Mouse (Mus musculus) liver, embryonic 13.5 days (tissue): ENCODE results near the gene Olfr143. TPM values are rescaled to one million over a fixed set of nuclear protein-coding genes. Genes with fewer than 3 reads are reported as not detected.

ENCODE experiments used
- ATAC-seq: fragments of 200-750 bp; cut with Nextera tagmentation; 2 replicates; pipeline ENCODE4 v1.8.0; 2017; ENCODE audit warnings: low read depth, mild to moderate bottlenecking, moderate number of reproducible peaks, moderate library complexity
- DNase-seq: peaks from one replicate; pipeline ENCODE4 v3.0.0; 2022
- H3K27ac ChIP-seq: fragments of 300-500 bp; sonication (generic); 2 replicates; pipeline ENCODE4 v1.5.1; 2015; ENCODE audit warnings: moderate library complexity, mild to moderate bottlenecking, inconsistent platforms
- H3K27me3 ChIP-seq: fragments of 300-500 bp; sonication (generic); 2 replicates; pipeline ENCODE4 v1.6.1; 2015; ENCODE audit warnings: mild to moderate bottlenecking, inconsistent platforms
- H3K36me3 ChIP-seq: fragments of 300-500 bp; sonication (generic); 2 replicates; pipeline ENCODE4 v1.6.1; 2015; ENCODE audit warnings: mild to moderate bottlenecking, inconsistent platforms
- H3K4me1 ChIP-seq: fragments of 300-500 bp; sonication (generic); replicated peaks from 2 replicates; pipeline ENCODE4 v1.6.1; 2015; ENCODE audit warnings: inconsistent platforms
- H3K4me2 ChIP-seq: fragments of 300-500 bp; sonication (generic); 2 replicates; pipeline ENCODE4 v1.6.1; 2015; ENCODE audit warnings: inconsistent platforms, mild to moderate bottlenecking, moderate library complexity
- H3K4me3 ChIP-seq: fragments of 300-500 bp; sonication (generic); replicated peaks from 2 replicates; pipeline ENCODE4 v1.5.1; 2015; ENCODE audit warnings: mild to moderate bottlenecking, inconsistent platforms
- H3K9ac ChIP-seq: fragments of 300-500 bp; sonication (generic); 2 replicates; pipeline ENCODE4 v1.6.1; 2015; ENCODE audit warnings: mild to moderate bottlenecking, inconsistent platforms
- H3K9me3 ChIP-seq: fragments of 300-500 bp; sonication (generic); replicated peaks from 2 replicates; pipeline ENCODE4 v1.6.1; 2016; ENCODE audit warnings: inconsistent platforms
- WGBS: fragments of 180-500 bp; shearing (Covaris S2); methylation state at CpG from one replicate; pipeline ENCODE4 v1.1.7; 2015; ENCODE audit not compliant: insufficient replicate concordance; 5-methylcytosine and 5-hydroxymethylcytosine counted together
- polyA plus RNA-seq: library from polyadenylated mRNA; unstranded; fragments of >200 nt; fragmentation: Nextera tagmentation; extraction: Ambion mirVana; gene quantifications from 2 replicates; pipeline ENCODE4 v1.2.1, GENCODE M21; 2015

The Olfr143 gene
- not detected in 2 replicates for polyA plus RNA-seq

DNA sequence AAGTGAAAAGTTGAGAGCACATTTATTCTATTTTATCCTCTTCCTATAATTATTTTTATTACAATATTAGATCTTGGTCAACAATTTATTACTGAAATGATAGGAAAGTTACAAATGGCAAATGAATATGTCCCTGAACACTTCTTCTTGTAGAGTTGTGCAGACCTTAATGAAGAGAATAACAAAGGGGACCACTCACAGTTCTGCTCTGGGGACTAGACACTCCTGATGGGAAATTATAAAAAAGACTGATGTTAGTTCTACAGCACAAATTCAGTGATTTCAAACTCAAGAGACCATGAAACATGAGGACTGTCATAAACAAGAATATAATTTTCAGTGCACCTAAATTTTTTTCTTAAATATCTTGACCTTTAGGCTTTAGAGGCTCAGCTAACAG lies at the start of gene Olfr143:
Olfr143 (plus strand) TSS at position 301 of the 400 bp plus-strand sequence.
- no peak within 1 kb of the TSS for H3K9ac ChIP-seq
- no peak within 1 kb of the TSS for H3K4me3 ChIP-seq
- DNase-seq (no peak), ATAC-seq (no peak)
- no peak within 1 kb of the TSS for H3K27ac ChIP-seq
- H3K27me3 ChIP-seq: no peaks in the 10 kb centered on the region
- H3K36me3 ChIP-seq: no peaks in the 10 kb centered on the region
- H3K4me2 ChIP-seq: no peak within 1 kb of the TSS
- no peaks in the 10 kb centered on the region for H3K9me3 ChIP-seq
- H3K4me1 ChIP-seq: no peaks in the 10 kb centered on the region

- H3K27ac ChIP-seq: no peak within 1 kb of the TSS
- 56% methylated on average over 3 of the region's 3 CpGs for WGBS
- H3K9ac ChIP-seq: no peak within 1 kb of the TSS
- no peak within 1 kb of the TSS for H3K4me3 ChIP-seq
- H3K4me2 ChIP-seq: no peak within 1 kb of the TSS
- 0 out of 2 replicates have a peak, but pooled peaks cover 3% of the 10 kb centered on the region for H3K9me3 ChIP-seq
- no peaks in the 10 kb centered on the region for H3K27me3 ChIP-seq
- DNase-seq (no peak), ATAC-seq (no peak)
- no peaks in the 10 kb centered on the region for H3K4me1 ChIP-seq
- H3K36me3 ChIP-seq: no peaks in the 10 kb centered on the region
Observed at GRCm38 (mm10) chr9:38208065-38208464, 44.5 kb upstream of the Olfr143 start, which contains the start of gene Olfr893. Gene Olfr893, plus strand, starts transcription at chr9:38208365.

- ATAC-seq: no peak
- Histone ChIP-seq H3K9ac (no peak within 1 kb of the TSS), H3K27ac (no peak within 1 kb of the TSS), H3K4me1 (no peaks in the 10 kb centered on the region), H3K9me3 (no peaks in the 10 kb centered on the region), H3K36me3 (no peaks in the 10 kb centered on the region), H3K27me3 (no peaks in the 10 kb centered on the region), H3K4me2 (no peak within 1 kb of the TSS), H3K4me3 (no peak within 1 kb of the TSS)
- no peak for DNase-seq
Observed at GRCm38 (mm10) chr9:38217755-38218154, 34.8 kb upstream of the Olfr143 start, which contains the start of gene Olfr894. Gene Olfr894, plus strand, starts transcription at chr9:38218055.

GRCm38 (mm10) chr9:38267551-38267950 lies 15.0 kb downstream of the Olfr143 start, which contains the start of gene Olfr895:
Gene Olfr895, plus strand, starts transcription at chr9:38267851.
- H3K36me3 ChIP-seq: no peaks in the 10 kb centered on the region
- no peak within 1 kb of the TSS for H3K4me3 ChIP-seq
- no peak within 1 kb of the TSS for H3K4me2 ChIP-seq
- H3K9ac ChIP-seq: no peak within 1 kb of the TSS
- no peak for ATAC-seq
- no peaks in the 10 kb centered on the region for H3K4me1 ChIP-seq
- H3K9me3 ChIP-seq: no peaks in the 10 kb centered on the region
- DNase-seq: no peak
- no peaks in the 10 kb centered on the region for H3K27me3 ChIP-seq
- no peak within 1 kb of the TSS for H3K27ac ChIP-seq

GRCm38 (mm10) chr9:38290807-38291206 lies 38.2 kb downstream of the Olfr143 start, which contains the start of gene Olfr896-ps1:
Gene Olfr896-ps1, plus strand, starts transcription at chr9:38291107.
- ATAC-seq (no peak), DNase-seq (no peak)
- Histone ChIP-seq H3K9ac (no peak within 1 kb of the TSS), H3K27ac (no peak within 1 kb of the TSS), H3K4me2 (no peak within 1 kb of the TSS), H3K27me3 (no peaks in the 10 kb centered on the region), H3K4me3 (no peak within 1 kb of the TSS), H3K9me3 (no peaks in the 10 kb centered on the region), H3K36me3 (no peaks in the 10 kb centered on the region), H3K4me1 (no peaks in the 10 kb centered on the region)
- WGBS: 68% methylated on average over 1 of the region's 1 CpGs

Other genes with a start within 250 kb of the Olfr143 start
- gene Olfr883, start 227.0 kb upstream of the Olfr143 start, polyA plus RNA-seq: not detected in 2 replicates
- gene Olfr884, start 206.2 kb upstream of the Olfr143 start, polyA plus RNA-seq: not detected in 2 replicates
- not detected in 2 replicates for gene Olfr885, start 191.5 kb upstream of the Olfr143 start, polyA plus RNA-seq
- gene Olfr887, start 168.7 kb upstream of the Olfr143 start, polyA plus RNA-seq: not detected in 2 replicates
- gene Olfr888, start 144.6 kb upstream of the Olfr143 start, polyA plus RNA-seq: not detected in 2 replicates
- 0.15 and 0.18 TPM in 2 replicates for gene Olfr889, start 137.6 kb upstream of the Olfr143 start, polyA plus RNA-seq
- gene Olfr890, start 110.3 kb upstream of the Olfr143 start, polyA plus RNA-seq: not detected in 2 replicates
- gene Olfr891, start 72.0 kb upstream of the Olfr143 start, polyA plus RNA-seq: not detected in 2 replicates
- gene Olfr893, start 44.4 kb upstream of the Olfr143 start, polyA plus RNA-seq: not detected in 2 replicates
- not detected in 2 replicates for gene Olfr894, start 34.7 kb upstream of the Olfr143 start, polyA plus RNA-seq
- gene Olfr895, start 15.1 kb downstream of the Olfr143 start, polyA plus RNA-seq: not detected in 2 replicates
- gene Olfr896-ps1, start 38.3 kb downstream of the Olfr143 start, polyA plus RNA-seq: not detected in 2 replicates
- gene Olfr25, start 76.3 kb downstream of the Olfr143 start, polyA plus RNA-seq: not detected in 2 replicates
- not detected in 2 replicates for gene Olfr898, start 95.6 kb downstream of the Olfr143 start, polyA plus RNA-seq
- not detected in 2 replicates for gene Olfr250, start 114.1 kb downstream of the Olfr143 start, polyA plus RNA-seq
- gene Olfr251, start 124.3 kb downstream of the Olfr143 start, polyA plus RNA-seq: not detected in 2 replicates
- gene Olfr147, start 148.9 kb downstream of the Olfr143 start, polyA plus RNA-seq: not detected in 2 replicates
- not detected in 2 replicates for gene Olfr901, start 176.7 kb downstream of the Olfr143 start, polyA plus RNA-seq
- not detected in 2 replicates for gene Olfr902, start 194.9 kb downstream of the Olfr143 start, polyA plus RNA-seq
- gene Olfr904, start 210.4 kb downstream of the Olfr143 start, polyA plus RNA-seq: not detected in 2 replicates
- gene Olfr905, start 218.3 kb downstream of the Olfr143 start, polyA plus RNA-seq: not detected in 2 replicates
- gene Olfr906, start 234.3 kb downstream of the Olfr143 start, polyA plus RNA-seq: not detected in 2 replicates
- not detected in 2 replicates for gene Olfr907, start 243.0 kb downstream of the Olfr143 start, polyA plus RNA-seq